Mouse (Mus musculus): ENCODE measurements around the gene Rpl3l. TPM values are rescaled to one million over a fixed set of nuclear protein-coding genes. Genes with fewer than 3 reads are reported as not detected.

Gene Rpl3l
- polyA plus RNA-seq (2017; shearing (Covaris generic)): not detected

DNA sequence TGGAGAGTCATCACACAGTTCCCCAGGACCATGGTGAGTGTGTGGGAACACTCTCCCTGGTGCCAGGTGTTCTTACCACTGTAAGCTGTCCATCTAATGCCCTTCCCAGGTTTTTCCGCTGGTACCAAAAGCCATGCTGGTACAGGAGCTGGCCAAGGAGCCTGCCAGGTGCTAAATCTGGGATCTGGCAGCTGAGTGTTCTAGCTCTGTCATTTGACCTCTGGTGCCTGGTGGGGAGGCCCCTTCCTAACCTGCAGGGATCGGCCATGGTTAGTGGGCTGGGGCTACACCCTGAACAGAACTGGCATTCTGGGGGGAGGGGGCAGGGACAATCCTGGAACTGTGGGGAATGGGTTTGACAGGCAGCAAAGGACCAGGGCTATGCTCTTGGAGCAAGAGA lies at the start of gene Rpl3l:
TSS of gene Rpl3l (plus strand) at position 203 of the 400 bp plus-strand sequence.

DNA sequence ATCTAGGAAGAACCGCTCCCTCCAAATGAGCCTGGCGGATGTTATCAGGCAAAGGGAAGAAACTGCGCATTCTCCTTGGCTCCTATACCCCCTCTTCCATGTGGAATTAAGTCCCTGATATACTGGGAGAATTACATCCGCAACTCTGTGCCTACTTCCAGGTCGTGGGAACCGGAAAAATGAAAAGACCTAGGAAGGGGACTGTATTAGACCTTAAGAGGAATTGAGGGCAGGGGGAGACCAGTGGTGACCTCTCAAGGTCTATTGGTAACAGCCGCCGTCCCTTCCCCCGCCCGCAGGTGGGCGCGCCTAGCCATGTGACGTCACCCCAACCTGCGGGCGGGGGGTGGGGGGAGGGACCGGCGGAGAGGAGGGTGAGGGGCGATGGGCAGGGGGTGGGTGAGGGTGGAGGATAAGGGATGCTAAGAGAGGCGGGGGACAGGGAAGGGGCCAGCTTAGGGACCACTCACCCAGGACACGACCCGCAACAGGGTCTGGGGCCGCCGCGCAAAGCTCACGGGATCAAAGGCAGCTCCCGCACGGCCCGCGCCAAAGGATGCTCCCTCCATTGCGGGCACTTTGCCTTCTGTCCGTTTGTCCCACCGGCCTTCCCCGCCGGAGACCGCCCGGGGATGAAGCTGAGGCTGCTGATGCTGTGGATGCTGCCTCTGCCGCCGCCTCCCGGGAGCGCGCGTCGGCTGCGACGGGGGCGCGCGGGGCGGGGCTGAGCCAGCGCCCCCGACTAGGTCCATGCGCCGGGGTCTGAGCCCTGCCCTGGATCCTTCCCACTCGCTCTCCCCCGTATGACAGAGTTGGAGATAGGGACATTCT lies 38.2 kb upstream of the Rpl3l start, which contains the start of gene Syngr3:
TSS of gene Syngr3 (minus strand) at position 705 of the 831 bp plus-strand sequence.

DNA sequence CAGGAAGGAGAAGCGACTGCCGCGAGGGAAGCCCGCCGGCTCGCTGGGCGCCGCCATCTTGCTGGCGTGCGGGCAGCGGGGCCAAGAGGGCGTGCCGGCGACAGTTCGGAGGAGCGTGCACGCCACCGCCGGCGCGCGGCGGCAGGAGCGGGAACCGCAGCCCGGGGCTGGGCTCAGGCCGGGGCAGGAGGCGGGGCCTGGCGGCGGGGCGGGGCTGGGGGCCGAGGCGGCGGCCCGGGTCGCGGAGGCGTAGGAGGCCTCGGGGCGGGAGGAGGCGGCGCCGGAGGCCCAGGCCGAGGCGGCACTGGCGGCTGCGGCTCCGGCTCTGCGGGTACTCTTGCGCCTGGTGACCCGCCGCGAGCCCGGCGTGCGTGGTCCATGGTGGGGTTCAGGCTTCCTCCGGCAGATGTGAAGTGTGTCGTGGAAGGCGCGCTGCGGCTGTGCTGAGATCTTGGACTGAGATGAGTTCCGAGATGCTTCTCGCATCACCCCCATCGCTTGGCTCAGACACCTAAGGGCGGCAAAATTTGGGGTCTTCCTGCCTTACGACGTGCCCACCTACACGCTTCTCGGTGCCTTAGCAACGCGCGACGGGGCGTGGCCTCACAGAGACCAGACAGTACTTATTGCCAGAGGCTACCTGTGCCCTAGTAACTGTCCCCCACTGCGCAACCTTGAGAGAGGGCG lies 31.5 kb upstream of the Rpl3l start, which contains the start of the genes Gfer and Noxo1:
TSS of gene Gfer (minus strand) at position 146 of the 687 bp plus-strand sequence.
TSS of gene Noxo1 (plus strand) at position 224 of the 687 bp plus-strand sequence.

DNA sequence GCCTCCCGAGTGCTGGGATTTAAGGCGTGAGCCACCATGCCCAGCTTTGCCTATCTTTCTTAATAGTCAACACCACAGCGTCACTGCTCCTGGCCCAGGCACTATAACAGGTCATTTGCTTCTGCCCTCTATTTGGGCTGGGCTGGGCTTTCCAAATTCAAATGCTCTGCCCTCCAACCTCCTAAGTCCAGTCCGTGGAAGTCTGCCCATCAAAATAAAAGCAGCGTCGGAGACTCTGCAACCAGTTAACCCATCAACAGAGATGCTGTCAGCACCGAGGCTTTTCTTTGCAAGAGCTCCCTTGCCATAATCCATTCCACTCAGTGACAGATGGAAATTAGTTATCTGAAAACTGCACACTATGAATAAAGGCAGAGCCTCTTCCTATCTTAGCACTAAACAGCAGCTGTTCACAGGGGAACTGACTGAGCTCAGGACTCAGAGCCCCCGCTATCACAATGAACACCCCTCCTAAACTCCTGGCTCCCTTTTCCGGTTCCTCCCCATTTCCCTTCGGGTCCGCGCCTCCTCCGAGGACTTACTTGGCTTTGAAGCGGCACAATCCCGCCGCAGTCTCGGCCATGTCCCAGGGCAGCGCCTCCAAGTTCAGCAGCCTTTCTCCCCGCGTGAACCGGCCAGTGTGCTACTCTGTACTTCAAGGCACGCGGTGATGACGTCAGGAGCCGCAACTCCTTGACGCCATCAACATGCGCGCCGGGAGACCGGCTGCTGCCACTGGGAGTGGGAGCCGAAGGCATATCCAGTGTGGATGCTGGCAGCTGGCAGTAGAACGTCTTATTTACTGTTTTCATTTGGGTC lies 20.4 kb upstream of the Rpl3l start, which contains the start of gene Tbl3:
TSS of gene Tbl3 (minus strand) at position 679 of the 819 bp plus-strand sequence.

DNA sequence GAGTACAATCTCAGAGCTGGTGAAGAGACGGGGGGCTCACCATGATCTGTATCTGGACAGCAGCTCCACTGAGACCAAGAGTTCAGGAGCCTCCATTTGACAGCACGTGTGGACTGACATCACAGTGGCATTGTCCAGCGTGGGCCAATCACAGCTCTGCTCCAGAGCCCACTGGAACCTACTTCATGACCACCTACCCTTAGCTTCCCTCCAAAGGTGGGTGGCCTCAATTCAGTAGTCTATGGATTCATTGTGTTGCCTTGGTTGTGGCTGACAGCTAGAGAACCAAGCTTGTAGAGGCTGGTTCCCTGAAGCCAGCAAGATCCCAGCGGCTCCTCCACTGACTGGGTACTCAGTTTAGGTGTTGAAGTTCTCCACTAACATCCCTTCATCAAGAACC lies 9.7 kb upstream of the Rpl3l start, which contains the start of the genes Rnf151 and Rps2:
TSS of gene Rnf151 (minus strand) at position 121 of the 400 bp plus-strand sequence.
TSS of gene Rps2 (plus strand) at position 174 of the 400 bp plus-strand sequence.

DNA sequence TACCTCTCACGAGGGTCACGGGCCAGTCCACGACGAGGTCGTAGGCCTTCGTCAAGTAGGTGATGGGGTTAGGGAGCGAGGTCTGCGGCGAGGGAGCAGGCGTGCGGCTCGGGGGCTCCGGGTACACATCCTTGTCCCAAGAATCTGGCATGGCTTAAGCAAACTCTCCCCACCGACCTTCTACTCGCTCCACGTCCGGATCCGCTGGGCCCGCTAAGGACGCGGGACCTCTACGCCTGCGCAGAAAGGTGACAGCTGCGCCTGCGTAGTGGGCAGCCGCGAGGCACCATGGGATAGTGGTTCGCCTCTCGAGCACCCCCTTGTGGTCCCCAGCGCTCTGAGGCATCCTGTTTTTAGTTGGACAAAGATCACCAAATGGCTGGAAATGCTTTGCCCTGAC lies 3.4 kb upstream of the Rpl3l start, which contains the start of gene Ndufb10:
TSS of gene Ndufb10 (minus strand) at position 295 of the 400 bp plus-strand sequence.

DNA sequence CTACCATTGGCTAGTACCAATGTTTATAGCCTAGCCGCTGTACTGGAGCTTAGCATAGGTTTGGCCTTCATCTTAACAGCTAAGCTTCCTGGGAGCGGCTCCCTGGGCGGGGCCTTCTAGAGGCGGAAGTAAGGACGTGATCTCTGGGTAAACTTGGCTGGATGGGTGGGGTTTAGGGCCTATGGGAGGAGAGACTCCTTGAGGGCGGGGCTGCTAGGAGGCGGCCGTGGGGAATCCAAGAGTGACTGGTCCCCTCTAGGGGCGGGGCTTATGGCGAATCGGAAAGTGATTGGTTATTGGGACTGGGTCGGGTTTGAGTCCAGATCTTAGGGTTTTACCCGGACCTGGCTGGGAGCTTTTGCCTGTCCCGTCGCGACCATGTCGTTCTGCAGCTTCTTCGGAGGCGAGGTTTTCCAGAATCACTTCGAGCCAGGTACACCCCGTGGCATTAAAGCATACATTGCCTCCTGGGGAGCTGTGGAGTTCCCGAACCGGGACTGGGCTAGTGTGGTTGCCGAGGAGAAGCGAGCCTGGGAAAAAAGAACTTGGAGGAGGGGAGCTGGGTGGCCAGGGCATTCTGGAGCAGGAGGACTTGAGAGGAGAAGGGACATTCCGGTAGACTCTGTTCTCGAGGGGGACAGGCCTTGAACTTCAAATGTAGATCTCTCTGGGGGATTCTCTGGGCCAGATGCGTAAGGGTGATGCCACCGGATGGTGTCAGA lies 8.9 kb downstream of the Rpl3l start, which contains the start of gene Msrb1:
TSS of gene Msrb1 (plus strand) at position 313 of the 722 bp plus-strand sequence.

DNA sequence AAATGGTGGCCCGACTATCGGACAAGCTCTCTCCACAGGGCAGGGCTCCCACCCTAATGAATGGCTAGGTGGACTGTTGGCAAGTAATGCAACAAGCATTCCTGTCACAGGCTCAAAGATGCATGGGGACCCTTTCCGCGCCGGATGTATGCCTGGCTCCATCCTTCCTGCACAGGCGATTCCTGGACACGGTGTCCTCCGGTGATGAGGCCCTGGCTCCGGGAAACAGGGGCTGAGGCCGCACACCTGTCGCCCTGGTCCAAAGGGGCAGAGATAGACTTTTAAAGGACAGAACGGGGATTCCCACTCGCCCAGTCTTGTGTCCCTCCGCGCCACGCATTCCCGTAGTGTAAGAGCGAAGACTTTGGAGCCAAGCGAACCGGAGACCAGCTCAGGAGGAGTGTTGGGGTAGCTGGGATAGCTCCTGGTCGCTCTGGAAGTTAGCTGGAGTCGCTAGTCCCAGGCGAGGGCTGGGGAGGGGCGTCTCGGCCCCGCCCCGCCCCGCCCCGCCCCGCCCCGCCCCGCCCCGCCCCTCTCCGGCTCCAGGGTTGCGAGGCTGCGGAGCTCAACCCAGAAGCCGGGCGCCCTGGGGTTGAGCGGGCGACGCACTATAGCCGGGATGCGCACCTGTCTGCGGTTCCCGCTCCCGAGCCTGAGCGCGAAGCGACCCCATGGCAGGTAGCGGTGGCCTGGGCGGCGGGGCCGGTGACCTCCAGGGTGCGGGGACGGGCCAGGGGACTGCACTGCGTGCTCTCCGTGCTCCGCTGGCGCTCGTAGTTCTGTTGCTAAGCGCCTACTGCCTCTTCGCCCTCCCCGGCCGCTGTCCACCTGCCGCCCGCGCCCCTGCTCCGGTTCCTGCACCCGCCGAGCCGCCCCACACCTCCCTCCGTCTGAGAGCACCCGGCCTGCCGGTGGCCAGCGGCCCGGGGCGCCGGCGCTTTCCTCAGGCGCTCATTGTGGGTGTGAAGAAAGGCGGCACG lies 25.1 kb downstream of the Rpl3l start, which contains the start of gene Hs3st6:
TSS of gene Hs3st6 (plus strand) at position 574 of the 980 bp plus-strand sequence.

Other genes starting within 250 kb of the Rpl3l start
- 26.4 TPM for gene Mlst8, start 248.7 kb upstream of the Rpl3l start, polyA plus RNA-seq (2017; shearing (Covaris generic))
- gene Caskin1, start 239.2 kb upstream of the Rpl3l start, polyA plus RNA-seq (2017; shearing (Covaris generic)): 0.18 TPM
- 84.8 TPM for gene Traf7, start 199.9 kb upstream of the Rpl3l start, polyA plus RNA-seq (2017; shearing (Covaris generic))
- gene Rab26, start 193.6 kb upstream of the Rpl3l start, polyA plus RNA-seq (2017; shearing (Covaris generic)): 4.5 TPM
- 50.6 TPM for gene Pkd1, start 178.0 kb upstream of the Rpl3l start, polyA plus RNA-seq (2017; shearing (Covaris generic))
- gene Tsc2, start 95.2 kb upstream of the Rpl3l start, polyA plus RNA-seq (2017; shearing (Covaris generic)): 46.5 TPM
- gene Nthl1, start 95.1 kb upstream of the Rpl3l start, polyA plus RNA-seq (2017; shearing (Covaris generic)): 7.4 TPM
- gene Slc9a3r2, start 77.5 kb upstream of the Rpl3l start, polyA plus RNA-seq (2017; shearing (Covaris generic)): 0.26 TPM
- not detected for gene Npw, start 69.4 kb upstream of the Rpl3l start, polyA plus RNA-seq (2017; shearing (Covaris generic))
- 22.6 TPM for gene Zfp598, start 58.1 kb upstream of the Rpl3l start, polyA plus RNA-seq (2017; shearing (Covaris generic))
- 0.44 TPM for gene Syngr3, start 37.9 kb upstream of the Rpl3l start, polyA plus RNA-seq (2017; shearing (Covaris generic))
- gene Gfer, start 31.7 kb upstream of the Rpl3l start, polyA plus RNA-seq (2017; shearing (Covaris generic)): 42.2 TPM
- gene Noxo1, start 31.6 kb upstream of the Rpl3l start, polyA plus RNA-seq (2017; shearing (Covaris generic)): 3.2 TPM
- 64.1 TPM for gene Tbl3, start 20.2 kb upstream of the Rpl3l start, polyA plus RNA-seq (2017; shearing (Covaris generic))
- not detected for gene Rnf151, start 9.8 kb upstream of the Rpl3l start, polyA plus RNA-seq (2017; shearing (Covaris generic))
- gene Rps2, start 9.7 kb upstream of the Rpl3l start, polyA plus RNA-seq (2017; shearing (Covaris generic)): 779 TPM
- gene Ndufb10, start 3.3 kb upstream of the Rpl3l start, polyA plus RNA-seq (2017; shearing (Covaris generic)): 194 TPM
- gene Msrb1, start 8.8 kb downstream of the Rpl3l start, polyA plus RNA-seq (2017; shearing (Covaris generic)): 16.4 TPM
- gene Hs3st6, start 25.2 kb downstream of the Rpl3l start, polyA plus RNA-seq (2017; shearing (Covaris generic)): not detected
- gene Meiob, start 76.5 kb downstream of the Rpl3l start, polyA plus RNA-seq (2017; shearing (Covaris generic)): not detected
- gene Hagh, start 112.3 kb downstream of the Rpl3l start, polyA plus RNA-seq (2017; shearing (Covaris generic)): 36.3 TPM
- 2.7 TPM for gene Fahd1, start 122.5 kb downstream of the Rpl3l start, polyA plus RNA-seq (2017; shearing (Covaris generic))
- gene Igfals, start 138.2 kb downstream of the Rpl3l start, polyA plus RNA-seq (2017; shearing (Covaris generic)): not detected
- gene Nubp2, start 158.5 kb downstream of the Rpl3l start, polyA plus RNA-seq (2017; shearing (Covaris generic)): 106 TPM
- 64.5 TPM for gene Spsb3, start 158.8 kb downstream of the Rpl3l start, polyA plus RNA-seq (2017; shearing (Covaris generic))
- gene Eme2, start 167.3 kb downstream of the Rpl3l start, polyA plus RNA-seq (2017; shearing (Covaris generic)): 46.2 TPM
- gene Mrps34, start 167.3 kb downstream of the Rpl3l start, polyA plus RNA-seq (2017; shearing (Covaris generic)): 95.9 TPM
- gene Nme3, start 168.7 kb downstream of the Rpl3l start, polyA plus RNA-seq (2017; shearing (Covaris generic)): 56.5 TPM
- gene Mapk8ip3, start 209.2 kb downstream of the Rpl3l start, polyA plus RNA-seq (2017; shearing (Covaris generic)): 52.6 TPM
- 28.5 TPM for gene Jpt2, start 232.9 kb downstream of the Rpl3l start, polyA plus RNA-seq (2017; shearing (Covaris generic))